Mouse (Mus musculus): Measurements from ENCODE around the gene Lilrb4a. TPM values are rescaled to one million over a fixed set of nuclear protein-coding genes. Genes with fewer than 3 reads are reported as not detected.
"Not testable (repeated sequence)": the region's sequence is repeated elsewhere in the genome, so short reads cannot be mapped to it uniquely, and the experiment has no call there.

The Lilrb4a gene
- 0.57 and 0.93 TPM in 2 replicates for polyA plus RNA-seq (2016; fragmentation: Nextera tagmentation; extraction: Ambion mirVana)

DNA sequence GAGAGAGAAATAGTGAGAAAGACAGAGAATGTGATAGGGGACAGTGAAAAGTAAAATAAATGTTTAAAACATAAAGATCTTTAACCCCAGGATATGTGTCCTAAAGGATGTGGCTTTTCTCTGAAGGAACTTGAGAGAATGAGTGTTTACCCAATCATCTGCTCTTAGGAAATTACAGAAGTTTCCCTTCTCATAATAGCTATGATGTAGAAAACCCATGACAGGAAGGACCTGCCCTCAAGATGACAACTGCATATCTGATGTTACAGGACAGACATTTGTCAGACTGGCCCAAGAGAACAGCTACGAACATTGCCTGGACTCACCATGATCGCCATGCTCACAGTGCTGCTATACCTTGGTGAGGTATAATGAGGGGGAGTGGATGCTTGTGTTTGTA is at the start of gene Lilrb4a:
Gene Lilrb4a (plus strand): TSS at position 266 of the 400 bp plus-strand sequence.
- WGBS: no CpG with 5 or more reads among the region's 2 CpGs
- ATAC-seq (ENCODE audit: low FRiP score, low read depth); H3K4me2 ChIP-seq (replicated peaks); H3K27me3 ChIP-seq; H3K27ac ChIP-seq (replicated peaks); H3K4me3 ChIP-seq; H3K9me3 ChIP-seq; H3K9ac ChIP-seq (replicated peaks); H3K4me1 ChIP-seq; H3K36me3 ChIP-seq: not testable (repeated sequence)

DNA sequence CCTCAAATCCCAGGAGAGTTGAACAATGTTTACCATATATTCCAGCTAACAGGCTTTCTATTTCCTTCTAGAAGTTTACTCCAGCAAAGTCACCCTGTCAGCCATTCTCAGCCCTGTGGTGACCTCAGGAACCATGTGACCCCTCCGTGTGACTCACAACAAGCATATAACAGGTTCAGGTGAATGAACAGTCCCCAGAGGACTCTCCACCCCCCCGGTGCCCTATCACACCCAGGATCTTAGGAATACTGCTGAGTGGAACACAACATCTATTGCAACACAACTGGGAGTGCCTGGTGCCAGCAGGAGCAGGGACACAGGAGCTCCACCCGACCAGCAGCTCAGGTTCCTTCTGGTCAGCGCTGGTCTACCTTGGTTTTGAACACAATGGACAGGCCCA is 39.1 kb upstream of the Lilrb4a start:
- Histone ChIP-seq H3K27ac (replicated peaks) (no peak overlapping the region), H3K9me3 (no peaks in the 10 kb centered on the region), H3K4me3 (no peak overlapping the region), H3K4me2 (replicated peaks) (no peak overlapping the region), H3K4me1 (no peaks in the 10 kb centered on the region), H3K27me3 (no peaks in the 10 kb centered on the region), H3K9ac (replicated peaks) (no peak overlapping the region), H3K36me3 (no peaks in the 10 kb centered on the region)
- WGBS: 86% methylated on average over 4 of the region's 4 CpGs
- ATAC-seq (ENCODE audit: low FRiP score, low read depth): no peak

DNA sequence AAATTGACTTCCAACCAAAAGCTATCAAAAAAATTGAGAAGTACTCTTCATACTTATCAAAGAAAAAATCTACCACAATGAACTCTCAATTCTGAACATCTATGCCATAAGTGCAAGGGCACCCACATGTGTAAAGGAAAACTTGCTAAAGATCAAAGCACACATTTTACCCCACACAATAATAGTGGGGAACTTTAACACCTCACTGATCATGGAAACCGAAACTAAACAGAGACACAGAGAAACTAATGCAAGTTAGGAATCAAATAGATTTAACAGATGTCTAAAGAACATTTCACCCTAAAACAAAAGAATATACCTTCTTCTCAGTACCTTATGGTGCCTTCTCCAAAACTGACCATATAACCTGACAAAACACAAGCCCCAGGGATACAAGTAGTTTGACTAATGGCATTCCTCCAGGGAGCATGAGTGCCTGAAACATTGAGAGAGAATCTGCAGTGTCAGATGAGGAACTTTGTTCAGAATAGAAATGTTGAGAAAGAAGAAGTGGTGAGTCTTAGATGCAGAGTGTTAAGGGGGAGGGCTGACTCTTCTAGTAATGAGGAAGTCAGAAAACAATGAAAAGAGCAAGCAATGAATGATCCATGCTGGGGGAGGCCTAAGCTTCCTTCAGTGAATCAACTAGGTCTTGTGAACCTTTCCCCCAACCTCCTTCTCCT is 37.0 kb upstream of the Lilrb4a start:
- H3K27ac ChIP-seq (replicated peaks): no peak overlapping the region
- no peak for ATAC-seq (ENCODE audit: low FRiP score, low read depth)
- no peaks in the 10 kb centered on the region for H3K27me3 ChIP-seq
- WGBS: 77% methylated on average over 1 of the region's 1 CpGs
- no peaks in the 10 kb centered on the region for H3K4me1 ChIP-seq
- H3K9ac ChIP-seq (replicated peaks): no peak overlapping the region
- H3K9me3 ChIP-seq: no peaks in the 10 kb centered on the region
- H3K4me2 ChIP-seq (replicated peaks): no peak overlapping the region
- H3K36me3 ChIP-seq: no peaks in the 10 kb centered on the region
- no peak overlapping the region for H3K4me3 ChIP-seq

DNA sequence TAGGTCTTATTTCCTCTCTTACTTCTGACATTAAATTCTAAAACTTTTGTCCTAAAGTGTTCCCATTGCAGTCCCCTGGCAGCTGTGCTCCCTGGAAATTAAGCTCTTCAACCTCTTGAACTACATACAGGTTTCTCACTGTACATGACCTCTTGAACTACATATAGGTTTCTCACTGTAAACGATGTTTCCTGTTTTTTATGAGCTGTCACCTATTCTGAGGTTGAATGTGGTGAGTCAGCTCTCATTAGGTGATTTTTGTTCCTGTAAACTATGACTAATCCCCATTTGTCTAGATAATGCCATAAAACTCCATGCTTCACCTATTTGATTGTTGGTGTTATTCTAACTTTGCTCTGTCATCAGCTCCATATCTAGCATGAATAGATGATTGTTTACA is 36.4 kb upstream of the Lilrb4a start:
- Histone ChIP-seq H3K4me3 (no peak overlapping the region), H3K27me3 (no peaks in the 10 kb centered on the region), H3K4me1 (no peaks in the 10 kb centered on the region), H3K27ac (replicated peaks) (no peak overlapping the region), H3K9ac (replicated peaks) (no peak overlapping the region), H3K36me3 (no peaks in the 10 kb centered on the region), H3K4me2 (replicated peaks) (no peak overlapping the region), H3K9me3 (no peaks in the 10 kb centered on the region)
- WGBS: 78% methylated on average over 1 of the region's 1 CpGs
- ATAC-seq (ENCODE audit: low FRiP score, low read depth): no peak

DNA sequence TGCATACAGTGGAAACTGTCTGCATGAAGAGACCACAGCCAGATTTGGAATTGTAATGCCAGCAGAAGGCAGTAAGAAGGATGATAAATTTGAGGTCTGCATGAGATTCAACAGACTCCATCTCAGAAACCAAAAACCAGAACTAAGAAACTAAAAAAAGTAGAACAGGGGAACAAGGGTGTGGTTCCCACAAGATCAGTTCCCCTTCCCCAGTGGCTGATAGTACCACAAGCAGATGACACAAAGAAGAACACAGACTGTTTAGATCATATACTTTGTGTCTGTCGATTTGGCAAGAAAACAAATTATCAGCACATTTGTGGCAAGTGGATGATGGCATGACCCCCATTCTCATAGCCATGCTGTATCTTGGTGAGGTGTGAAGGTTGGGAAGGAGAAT is 35.0 kb upstream of the Lilrb4a start:
- Histone ChIP-seq H3K36me3 (no peaks in the 10 kb centered on the region), H3K4me3 (no peak overlapping the region), H3K27ac (replicated peaks) (no peak overlapping the region), H3K9ac (replicated peaks) (no peak overlapping the region), H3K9me3 (no peaks in the 10 kb centered on the region), H3K27me3 (no peaks in the 10 kb centered on the region), H3K4me2 (replicated peaks) (no peak overlapping the region), H3K4me1 (no peaks in the 10 kb centered on the region)
- no peak for ATAC-seq (ENCODE audit: low FRiP score, low read depth)
- 81% methylated on average over 1 of the region's 1 CpGs for WGBS

DNA sequence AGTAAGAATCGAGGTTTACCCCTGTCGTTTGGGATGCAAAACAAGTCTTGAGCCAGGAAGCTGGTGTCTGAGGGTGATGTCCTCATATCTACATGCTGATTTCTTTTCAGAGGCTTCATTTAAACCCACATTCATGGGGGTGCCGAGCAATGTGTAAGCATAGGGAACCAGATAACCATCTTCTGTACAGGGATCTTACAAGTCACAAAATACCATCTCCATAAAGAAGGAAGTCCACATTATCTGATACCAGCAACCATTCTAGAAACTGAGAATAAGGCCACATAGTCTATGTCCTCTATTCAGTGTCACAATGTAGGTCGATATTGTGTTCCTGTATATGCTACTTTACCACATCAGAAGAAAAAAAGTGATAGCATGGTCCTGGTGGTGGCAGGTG is 34.4 kb upstream of the Lilrb4a start:
- 78% methylated on average over 4 of the region's 4 CpGs for WGBS
- no peak overlapping the region for H3K9ac ChIP-seq (replicated peaks)
- no peak for ATAC-seq (ENCODE audit: low FRiP score, low read depth)

DNA sequence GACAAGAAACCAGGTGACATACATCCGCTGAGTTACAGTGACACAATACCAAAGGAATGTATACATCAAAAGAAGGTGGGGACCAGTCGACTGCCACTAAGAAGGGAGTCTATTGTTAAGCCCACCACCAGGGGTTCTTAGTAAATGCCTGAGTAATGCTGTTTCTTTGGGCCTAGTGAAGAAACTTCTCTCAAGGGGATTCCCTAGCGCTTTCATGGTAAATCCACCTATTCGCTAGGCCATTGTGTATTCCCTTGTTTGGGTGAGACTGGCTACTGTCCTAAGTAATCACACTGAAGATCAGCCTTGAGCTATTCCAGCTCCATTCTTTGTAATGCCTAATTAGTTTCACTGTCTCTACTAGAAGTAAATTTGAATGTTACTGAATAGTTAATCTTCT is 27.0 kb upstream of the Lilrb4a start:
- not testable (repeated sequence) for H3K36me3 ChIP-seq; H3K27ac ChIP-seq (replicated peaks); H3K9me3 ChIP-seq; H3K4me2 ChIP-seq (replicated peaks); H3K4me3 ChIP-seq; H3K4me1 ChIP-seq; ATAC-seq (ENCODE audit: low FRiP score, low read depth); H3K27me3 ChIP-seq; H3K9ac ChIP-seq (replicated peaks)
- WGBS: 18% methylated on average over 4 of the region's 4 CpGs

More for the DNA sequence above, 34.4 kb upstream of the Lilrb4a start:
- no peak overlapping the region for H3K4me3 ChIP-seq
- H3K27ac ChIP-seq (replicated peaks): no peak overlapping the region
- no peaks in the 10 kb centered on the region for H3K27me3 ChIP-seq
- no peaks in the 10 kb centered on the region for H3K36me3 ChIP-seq
- H3K9me3 ChIP-seq: no peaks in the 10 kb centered on the region
- H3K4me2 ChIP-seq (replicated peaks): no peak overlapping the region
- no peaks in the 10 kb centered on the region for H3K4me1 ChIP-seq

DNA sequence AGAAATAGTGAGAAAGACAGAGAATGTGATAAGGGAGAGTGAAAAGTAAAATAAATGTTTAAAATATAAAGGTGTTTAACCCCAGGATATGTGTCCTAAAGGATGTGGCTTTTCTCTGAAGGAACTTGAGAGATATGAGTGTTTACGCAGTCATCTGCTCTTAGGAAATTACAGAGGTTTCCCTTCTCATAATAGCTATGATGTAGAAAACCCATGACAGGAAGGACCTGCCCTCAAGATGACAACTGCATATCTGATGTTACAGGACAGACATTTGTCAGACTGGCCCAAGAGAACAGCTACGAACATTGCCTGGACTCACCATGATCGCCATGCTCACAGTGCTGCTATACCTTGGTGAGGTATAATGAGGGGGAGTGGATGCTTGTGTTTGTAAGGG is 10.4 kb upstream of the Lilrb4a start, which contains the start of the genes Gm49339 and Lilr4b:
Gene Gm49339 (plus strand): TSS at position 216 of the 400 bp plus-strand sequence.
Gene Lilr4b (plus strand): TSS at position 236 of the 400 bp plus-strand sequence.
- not testable (repeated sequence) for H3K4me3 ChIP-seq; H3K4me1 ChIP-seq; H3K36me3 ChIP-seq; H3K9ac ChIP-seq (replicated peaks); H3K4me2 ChIP-seq (replicated peaks); ATAC-seq (ENCODE audit: low FRiP score, low read depth); H3K27me3 ChIP-seq; H3K27ac ChIP-seq (replicated peaks); H3K9me3 ChIP-seq
- 96% methylated on average over 1 of the region's 3 CpGs for WGBS

DNA sequence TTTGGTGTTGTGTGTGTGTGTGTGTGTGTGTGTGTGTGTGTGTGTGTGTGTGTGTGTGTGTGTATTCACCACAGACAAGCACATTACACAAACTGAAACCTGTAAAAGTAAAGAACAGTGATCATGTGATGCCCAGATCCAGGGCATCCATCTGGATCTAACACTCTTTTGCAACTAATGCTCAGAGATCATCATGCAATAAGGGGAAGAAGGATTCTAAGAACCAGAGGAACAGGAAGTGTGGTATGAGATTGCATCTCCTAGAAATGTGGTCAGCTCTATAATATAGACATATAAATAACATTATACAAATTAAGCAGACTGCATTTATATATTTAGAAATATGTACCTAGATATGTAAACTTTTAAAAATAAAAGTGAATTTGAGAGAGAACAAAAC is 29.3 kb downstream of the Lilrb4a start:
- H3K4me1 ChIP-seq: no peaks in the 10 kb centered on the region

DNA sequence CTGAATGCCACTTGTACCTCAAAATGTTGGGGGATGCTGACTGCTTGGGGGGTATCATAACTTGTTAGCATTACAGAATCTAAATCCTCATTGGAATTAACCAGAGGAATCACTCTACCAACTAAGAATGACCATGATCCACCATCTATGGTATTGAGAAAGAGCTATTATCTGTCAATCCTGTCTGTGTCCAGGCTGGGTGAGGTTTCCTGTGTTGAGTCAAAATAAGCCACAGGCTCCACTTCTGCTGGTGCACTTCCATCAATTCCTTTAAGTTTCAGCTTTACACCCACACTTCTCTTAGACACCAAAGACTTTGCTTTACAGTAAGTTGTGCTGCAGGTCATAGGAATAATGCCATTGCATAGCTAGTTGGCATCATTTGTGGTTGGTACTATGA is 30.7 kb downstream of the Lilrb4a start:
- H3K4me3 ChIP-seq: no peak overlapping the region
- H3K27ac ChIP-seq (replicated peaks): no peak overlapping the region
- no peaks in the 10 kb centered on the region for H3K27me3 ChIP-seq
- H3K36me3 ChIP-seq: no peaks in the 10 kb centered on the region
- H3K4me1 ChIP-seq: no peaks in the 10 kb centered on the region
- H3K4me2 ChIP-seq (replicated peaks): no peak overlapping the region
- no peaks in the 10 kb centered on the region for H3K9me3 ChIP-seq
- no peak for ATAC-seq (ENCODE audit: low FRiP score, low read depth)
- no peak overlapping the region for H3K9ac ChIP-seq (replicated peaks)

More for the DNA sequence above, 29.3 kb downstream of the Lilrb4a start:
- Histone ChIP-seq H3K9ac (replicated peaks) (no peak overlapping the region), H3K27ac (replicated peaks) (no peak overlapping the region), H3K27me3 (no peaks in the 10 kb centered on the region), H3K4me2 (replicated peaks) (no peak overlapping the region), H3K9me3 (no peaks in the 10 kb centered on the region), H3K4me3 (no peak overlapping the region), H3K36me3 (no peaks in the 10 kb centered on the region)
- no peak for ATAC-seq (ENCODE audit: low FRiP score, low read depth)

DNA sequence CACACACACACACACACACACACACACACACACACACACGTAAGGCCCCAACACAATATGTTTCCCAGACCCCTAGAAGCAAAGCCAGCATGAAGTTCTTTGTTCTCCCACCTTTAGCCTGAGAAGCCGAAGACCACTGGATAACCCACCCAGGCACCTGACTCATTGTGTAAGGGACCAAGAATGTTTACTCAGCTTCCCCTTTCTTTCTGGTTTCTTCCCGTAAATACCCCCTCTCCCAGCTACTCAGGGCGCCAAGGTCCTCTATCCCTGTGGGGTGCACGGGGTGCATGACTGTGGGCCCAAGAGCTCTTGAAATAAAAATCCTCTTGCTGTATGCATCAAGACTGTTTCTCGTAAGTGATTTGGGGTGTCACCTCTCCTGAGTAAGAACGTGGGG is 35.3 kb downstream of the Lilrb4a start:
- Histone ChIP-seq H3K4me3 (no peak overlapping the region), H3K4me2 (replicated peaks) (no peak overlapping the region), H3K27ac (replicated peaks) (no peak overlapping the region), H3K9ac (replicated peaks) (no peak overlapping the region), H3K4me1 (no peaks in the 10 kb centered on the region), H3K9me3 (no peaks in the 10 kb centered on the region), H3K36me3 (no peaks in the 10 kb centered on the region), H3K27me3 (no peaks in the 10 kb centered on the region)
- no peak for ATAC-seq (ENCODE audit: low FRiP score, low read depth)
- 63% methylated on average over 7 of the region's 7 CpGs for WGBS

DNA sequence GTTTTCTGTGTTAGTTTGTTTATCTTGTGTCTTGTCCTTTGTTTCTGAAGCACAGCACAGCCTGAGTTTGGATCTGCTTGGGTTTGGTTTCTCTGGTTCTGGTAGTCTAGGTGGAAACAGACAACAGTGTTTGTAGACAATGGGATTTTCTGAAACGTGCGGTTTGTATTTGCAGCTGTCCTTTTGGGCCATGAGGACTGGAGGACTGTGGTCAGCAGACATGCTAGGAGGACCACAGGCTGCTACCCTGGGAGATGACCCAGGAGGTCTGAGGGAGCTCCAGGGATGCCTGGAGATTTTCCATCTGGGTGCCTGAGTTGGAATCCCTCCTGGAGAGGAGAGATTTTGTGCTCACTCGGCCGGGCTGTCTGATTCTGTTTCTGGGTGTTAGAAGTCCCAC is 35.9 kb downstream of the Lilrb4a start:
- Histone ChIP-seq H3K9ac (replicated peaks) (no peak overlapping the region), H3K9me3 (no peaks in the 10 kb centered on the region), H3K4me1 (no peaks in the 10 kb centered on the region), H3K4me3 (no peak overlapping the region), H3K27me3 (no peaks in the 10 kb centered on the region), H3K4me2 (replicated peaks) (no peak overlapping the region), H3K36me3 (no peaks in the 10 kb centered on the region), H3K27ac (replicated peaks) (no peak overlapping the region)
- 78% methylated on average over 4 of the region's 4 CpGs for WGBS
- ATAC-seq (ENCODE audit: low FRiP score, low read depth): no peak

DNA sequence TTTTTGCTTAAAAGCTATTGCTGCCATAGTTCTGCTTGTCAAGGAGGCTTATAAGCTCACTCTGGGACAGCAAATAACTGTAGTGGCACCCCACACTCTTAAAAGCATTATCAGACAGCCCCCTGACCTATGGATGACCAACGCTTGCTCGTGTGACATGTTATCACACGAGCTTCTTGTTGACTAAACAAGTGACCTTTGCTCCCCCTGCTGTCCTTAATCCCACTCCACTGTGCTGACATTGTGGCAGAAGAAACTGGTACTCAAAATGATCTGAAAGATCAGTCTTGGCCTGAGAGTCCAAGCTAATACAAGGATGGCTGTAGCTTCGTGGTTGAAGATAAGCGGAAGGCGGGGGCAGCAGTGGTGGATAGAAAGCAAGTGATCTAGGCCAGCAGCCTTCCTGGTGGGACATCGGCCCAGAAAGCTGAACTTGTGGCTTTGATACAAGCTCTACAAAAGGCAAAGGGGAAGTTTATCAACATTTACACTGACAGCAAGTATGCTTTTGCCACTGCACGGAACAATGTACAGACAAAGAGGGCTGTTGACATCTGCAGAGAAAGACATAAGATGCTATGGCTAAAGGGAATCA is 38.2 kb downstream of the Lilrb4a start:
- Histone ChIP-seq H3K27me3 (no peaks in the 10 kb centered on the region), H3K27ac (replicated peaks) (no peak overlapping the region), H3K4me2 (replicated peaks) (no peak overlapping the region), H3K9me3 (no peaks in the 10 kb centered on the region), H3K4me3 (no peak overlapping the region), H3K36me3 (no peaks in the 10 kb centered on the region), H3K4me1 (no peaks in the 10 kb centered on the region), H3K9ac (replicated peaks) (no peak overlapping the region)
- 61% methylated on average over 8 of the region's 8 CpGs for WGBS
- no peak for ATAC-seq (ENCODE audit: low FRiP score, low read depth)
